Mouse (Mus musculus) heart, adult 8-10 months (tissue): ENCODE results near the gene Gfm1. TPM values are rescaled to one million over a fixed set of nuclear protein-coding genes. Genes with fewer than 3 reads are reported as not detected.

ENCODE experiments used
- DNase-seq: peaks from one replicate; pipeline ENCODE4 v3.0.0; 2022; ENCODE audit warnings: low spot score
- total RNA-seq, 4 experiments: library from RNA; stranded (reverse); gene quantifications; 2 replicates each; pipeline ENCODE4 v1.2.4; 2022

Gene Gfm1
- 100 to 1,000 TPM; 204 to 236 (median 226) TPM for total RNA-seq

DNA sequence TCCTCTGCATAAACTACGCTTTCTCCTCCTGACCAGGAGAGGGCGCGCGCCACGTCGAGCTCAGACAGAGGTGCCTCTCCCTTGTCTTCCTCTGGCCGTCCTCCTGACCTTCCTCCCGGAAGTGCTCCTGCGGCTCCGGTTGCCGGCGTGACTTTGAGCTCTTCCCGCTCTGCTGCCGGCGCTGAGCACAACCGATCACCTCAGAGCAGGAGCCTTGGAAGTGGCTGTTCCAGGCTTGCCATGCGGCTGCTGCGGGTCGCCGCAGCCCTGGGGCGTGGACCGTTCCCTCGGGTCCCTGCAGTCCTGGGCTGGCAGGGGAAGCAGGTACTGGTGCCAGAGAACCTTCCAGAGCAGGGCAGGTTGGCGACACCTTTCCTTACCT is at the start of gene Gfm1:
TSS of gene Gfm1 (plus strand) at position 98 of the 382 bp plus-strand sequence.
- DNase-seq: peak; percentile 89

DNA sequence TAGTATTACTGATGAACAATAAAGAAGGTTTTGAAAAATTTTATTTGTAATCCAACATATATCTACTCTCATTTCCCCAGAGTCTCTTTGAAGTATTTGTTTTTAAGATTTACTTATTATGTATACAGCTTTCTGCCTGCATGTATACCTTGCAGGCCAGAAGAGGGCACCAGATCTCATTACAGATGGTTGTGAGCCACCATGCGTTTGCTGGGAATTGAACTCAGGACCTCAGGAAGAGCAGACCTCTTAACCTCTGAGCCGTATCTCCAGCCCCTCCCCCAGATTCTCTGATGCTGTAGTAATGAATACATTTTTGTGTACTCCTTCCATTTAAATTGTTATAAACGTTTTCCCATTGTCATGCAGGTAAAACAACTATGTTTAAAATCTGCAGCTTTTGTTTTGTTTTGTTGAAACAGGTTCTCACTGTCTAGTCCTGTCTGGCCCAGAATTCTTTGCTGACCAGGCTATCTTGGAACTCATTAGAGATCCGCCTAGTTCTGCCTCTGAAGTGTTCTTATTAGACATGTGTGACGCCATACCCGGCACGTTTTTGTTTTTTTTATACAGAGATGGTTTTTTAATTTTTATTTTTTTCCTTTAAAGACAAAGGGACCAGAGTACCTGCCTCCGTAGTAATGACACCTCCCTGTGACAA is 428 bp upstream of the Gfm1 start:
- no peak for DNase-seq

DNA sequence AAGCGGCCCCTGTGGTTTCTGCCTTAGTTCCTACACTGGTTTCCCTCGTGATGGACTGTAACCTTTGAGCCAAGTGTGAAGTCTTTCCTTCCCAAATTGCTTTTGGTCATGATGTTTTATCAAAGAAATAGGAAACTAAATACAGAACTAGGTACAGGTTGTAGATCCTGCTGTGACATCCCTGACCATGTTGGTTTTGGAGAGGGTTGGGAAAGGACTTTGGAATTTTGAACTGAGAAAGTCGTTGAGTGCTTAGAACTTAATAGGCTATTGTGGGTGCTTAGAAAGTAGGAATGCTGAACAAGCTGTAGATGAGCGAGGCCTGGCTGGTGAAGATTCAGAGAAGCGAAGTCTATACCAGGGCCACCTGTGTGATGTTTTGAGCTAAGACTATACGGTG is 4.1 kb downstream of the Gfm1 start:
- no peak for DNase-seq

DNA sequence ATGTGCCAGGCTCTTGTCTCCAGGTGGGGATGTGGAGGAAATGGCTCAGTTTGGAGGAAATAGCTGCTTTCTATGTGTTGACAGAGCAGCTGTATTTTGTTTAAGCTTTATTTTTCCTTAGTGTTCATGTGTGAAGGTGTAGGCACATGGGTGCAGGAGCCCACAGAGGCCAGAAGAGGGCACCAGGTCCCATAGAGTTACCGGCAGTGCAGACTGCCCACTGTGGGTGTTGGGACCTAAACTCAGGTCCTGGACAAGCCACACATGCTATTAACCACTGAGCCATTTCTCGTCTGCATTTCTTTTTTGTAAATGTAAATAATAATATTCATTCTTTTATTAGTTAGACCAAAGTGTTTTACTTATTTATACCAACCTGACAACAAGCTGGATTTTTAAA is 17.2 kb downstream of the Gfm1 start:
- no peak for DNase-seq

DNA sequence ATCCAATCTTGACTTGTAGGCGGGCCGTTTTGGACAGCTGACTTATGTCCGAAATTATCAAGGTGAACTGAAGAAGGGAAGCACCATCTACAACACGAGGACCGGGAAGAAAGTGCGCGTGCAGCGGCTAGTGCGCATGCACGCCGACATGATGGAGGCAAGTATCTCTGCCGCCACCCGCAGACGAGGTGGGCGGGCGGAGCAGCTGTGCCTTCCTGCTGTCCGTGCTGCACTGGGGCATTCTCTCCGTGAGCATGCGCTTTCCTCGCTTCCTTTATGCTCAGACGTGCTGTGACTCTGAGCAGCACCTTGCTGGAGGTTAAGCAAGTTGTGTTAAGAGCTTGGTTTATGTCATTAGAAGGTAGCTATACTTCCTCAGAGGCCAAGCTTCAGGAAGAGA is 19.8 kb downstream of the Gfm1 start:
- no peak for DNase-seq

DNA sequence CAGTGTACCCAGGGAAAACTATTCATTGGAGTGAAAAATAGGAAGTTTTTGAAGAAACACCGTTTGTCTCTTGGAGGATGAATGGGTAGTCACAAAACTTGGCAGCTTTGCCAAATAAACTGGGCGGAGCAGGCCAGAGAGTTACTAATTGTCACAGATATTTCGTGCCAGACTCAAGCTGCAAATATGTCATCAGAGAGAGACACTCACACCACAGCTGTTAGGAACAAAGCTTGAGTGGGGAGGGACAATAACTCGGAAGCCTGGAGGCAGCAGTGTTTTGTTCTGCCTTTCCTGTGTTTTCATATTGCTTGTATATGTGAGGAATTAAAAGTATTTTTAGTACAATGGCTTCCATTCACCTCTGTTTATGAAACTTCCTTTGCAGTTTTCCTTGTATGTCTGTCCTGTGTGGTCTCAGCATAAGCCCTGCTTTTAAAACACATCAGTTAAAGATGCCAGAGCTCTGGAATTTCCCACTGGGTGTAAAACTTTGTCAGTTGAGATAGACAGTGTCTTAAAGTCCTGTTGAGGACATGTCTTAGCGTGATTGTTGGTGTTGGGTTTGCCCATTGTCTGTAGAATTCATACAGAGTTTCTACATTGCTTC is 20.8 kb downstream of the Gfm1 start:
- DNase-seq: peak; percentile 27

DNA sequence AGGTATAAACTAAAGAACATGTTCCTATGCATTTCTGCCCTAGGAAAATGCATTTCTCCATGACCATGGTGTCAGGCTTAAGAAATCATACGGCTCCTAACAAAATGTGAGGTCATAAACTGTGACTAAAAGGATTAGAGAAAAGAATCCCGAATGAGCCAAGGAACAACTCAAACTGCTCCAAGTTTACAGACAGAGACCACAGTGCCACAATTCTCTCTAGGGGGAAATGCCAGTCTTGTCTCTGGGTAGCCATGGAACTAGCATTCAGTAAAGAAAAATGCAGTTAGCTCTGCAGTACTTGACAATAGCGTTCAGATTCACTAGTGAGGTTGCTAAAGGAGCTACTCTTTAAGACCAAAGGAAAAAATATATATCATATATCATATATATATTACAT is 30.0 kb downstream of the Gfm1 start:
- no peak for DNase-seq

DNA sequence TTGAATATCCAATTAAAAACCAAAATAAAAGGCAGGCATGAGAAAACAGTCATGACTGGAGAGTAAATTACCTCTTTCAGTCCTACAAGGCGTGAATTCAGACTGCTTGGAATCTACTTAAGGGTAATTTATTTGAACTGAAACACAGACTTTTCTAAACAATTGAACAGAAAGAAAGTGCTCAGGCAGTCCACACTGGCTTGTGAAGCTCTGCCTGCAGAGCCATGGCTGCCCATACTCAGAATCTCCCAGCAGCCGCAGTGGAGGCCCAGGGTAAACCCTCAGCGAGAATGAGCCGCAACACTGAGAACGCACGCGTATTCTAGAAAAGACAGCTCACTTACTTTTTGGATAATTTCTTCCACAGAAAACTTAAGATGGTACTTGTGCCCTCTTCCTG is 32.1 kb downstream of the Gfm1 start:
- DNase-seq: no peak

DNA sequence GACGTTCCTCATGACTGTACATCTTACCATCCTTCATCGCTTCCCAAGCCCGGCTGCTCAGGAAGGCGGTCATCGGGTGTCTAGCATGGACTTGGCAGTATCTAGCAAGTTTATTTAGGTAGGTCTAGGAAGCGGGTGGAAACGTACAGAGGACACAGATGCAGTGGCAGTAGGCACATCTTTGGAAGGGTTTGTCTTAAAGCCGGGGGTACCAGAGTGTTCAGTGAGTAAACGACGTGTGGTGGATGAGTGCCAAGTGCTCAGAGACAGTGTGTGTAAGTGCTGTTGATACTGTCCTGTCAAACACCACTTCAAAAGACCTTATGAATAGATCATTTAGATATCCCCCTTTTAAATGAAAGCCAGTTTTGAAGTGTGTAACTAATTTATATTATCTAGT is 32.7 kb downstream of the Gfm1 start:
- DNase-seq: no peak

DNA sequence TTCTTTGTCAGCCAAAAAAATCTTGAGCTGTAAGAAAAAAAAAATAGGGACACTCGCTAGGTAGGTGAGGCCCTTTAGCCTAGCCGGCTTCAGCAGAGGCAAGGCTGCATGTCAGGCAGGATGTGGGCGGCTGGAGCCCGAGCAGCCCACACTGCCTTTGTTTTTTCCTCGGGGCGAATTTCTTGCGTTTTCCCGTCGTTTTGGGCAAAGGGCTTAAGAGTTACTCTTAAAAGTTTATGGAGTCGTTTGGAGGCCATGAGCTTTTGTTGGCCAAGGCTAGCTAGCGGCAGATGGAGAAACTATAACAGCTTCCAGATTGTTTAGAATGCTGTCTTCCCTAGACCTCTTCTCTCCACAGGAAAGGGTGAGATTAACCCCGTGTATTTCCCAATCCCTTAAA is 33.1 kb downstream of the Gfm1 start:
- DNase-seq: no peak

DNA sequence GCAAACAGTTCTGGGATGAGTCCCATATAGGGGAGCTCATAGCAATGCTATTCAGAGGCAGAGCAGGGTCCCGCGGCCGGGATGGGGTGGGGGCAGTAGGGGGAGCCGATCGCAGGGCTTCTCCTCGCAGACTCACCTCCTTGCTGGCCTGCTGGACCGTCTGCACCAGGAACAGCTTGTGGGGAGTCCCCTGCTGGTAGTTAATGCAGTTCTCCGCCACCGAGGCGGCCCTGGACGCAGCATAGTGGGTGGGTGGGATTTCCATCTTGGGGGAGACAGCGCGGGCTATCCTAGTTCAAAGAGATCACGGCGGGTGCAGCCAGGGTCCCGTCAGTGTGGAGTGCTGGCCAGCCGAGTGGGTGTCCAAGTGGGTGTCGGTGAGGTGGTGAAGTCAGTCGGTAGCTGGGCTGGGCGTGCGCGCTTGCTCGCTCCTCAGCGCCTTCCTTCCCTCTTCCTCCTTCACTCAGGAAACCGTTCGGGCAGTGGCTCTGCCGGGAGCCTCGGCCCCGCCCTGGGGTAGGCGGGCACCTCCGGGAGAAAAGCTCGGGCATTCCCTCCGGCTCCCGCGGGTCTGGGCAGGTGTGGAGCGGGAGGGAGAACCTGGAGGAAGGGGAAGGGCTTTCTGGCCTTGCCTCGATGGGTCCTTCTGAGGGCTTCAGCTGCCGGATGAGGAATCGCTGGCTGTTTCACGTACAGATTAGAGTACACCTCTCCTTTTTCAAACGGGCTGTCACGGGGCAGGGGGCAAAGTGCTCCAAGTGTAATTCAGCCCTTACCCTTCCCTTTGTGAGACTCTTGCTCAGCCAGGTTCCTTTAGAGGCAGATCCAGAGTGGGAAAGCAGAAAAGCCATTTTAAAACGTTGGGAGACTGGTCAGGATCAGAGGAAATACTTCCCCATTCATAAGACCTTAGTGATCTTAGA is 33.8 kb downstream of the Gfm1 start, which contains the start of gene Lxn:
TSS of gene Lxn (minus strand) at position 477 of the 923 bp plus-strand sequence.
- DNase-seq: peak; percentile 69

DNA sequence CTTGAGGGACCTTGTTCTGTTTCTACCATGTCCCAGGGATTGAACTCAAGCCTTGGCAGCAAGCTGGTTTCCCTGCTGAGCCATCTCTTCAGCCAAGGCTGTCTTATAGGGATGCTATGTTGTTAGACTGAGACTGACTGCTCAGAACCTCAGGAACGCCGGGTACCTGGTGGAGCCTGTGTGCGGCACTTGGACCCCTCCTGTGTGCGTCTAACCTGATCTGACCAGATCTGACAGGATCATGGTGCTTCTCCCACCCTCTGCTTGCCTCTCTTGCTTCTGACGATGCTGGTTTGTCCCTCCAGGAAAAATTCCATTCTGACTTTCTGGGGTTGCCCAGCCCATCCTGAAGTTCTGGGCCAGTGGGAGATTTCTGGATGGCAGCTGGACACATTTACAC is 36.7 kb downstream of the Gfm1 start:
- DNase-seq: no peak

DNA sequence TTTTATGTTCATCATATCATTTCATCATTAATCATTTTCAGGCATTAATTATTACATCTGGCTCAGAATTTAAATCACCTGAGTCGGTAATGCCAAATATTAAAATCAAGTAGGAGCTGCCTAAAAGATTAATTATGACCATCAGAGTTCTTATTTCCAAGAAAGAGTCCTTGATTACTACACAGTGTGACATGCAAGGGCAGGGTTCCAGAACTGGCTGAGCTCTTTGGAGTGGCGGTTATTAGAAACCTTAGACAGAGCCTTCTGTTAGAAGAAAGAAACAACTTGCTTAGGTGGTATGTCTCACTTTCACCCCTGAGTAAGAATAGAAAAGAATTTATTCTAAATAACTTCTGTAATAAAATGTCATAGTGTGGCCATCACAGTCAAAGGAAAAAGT is 37.4 kb downstream of the Gfm1 start:
- DNase-seq: no peak

DNA sequence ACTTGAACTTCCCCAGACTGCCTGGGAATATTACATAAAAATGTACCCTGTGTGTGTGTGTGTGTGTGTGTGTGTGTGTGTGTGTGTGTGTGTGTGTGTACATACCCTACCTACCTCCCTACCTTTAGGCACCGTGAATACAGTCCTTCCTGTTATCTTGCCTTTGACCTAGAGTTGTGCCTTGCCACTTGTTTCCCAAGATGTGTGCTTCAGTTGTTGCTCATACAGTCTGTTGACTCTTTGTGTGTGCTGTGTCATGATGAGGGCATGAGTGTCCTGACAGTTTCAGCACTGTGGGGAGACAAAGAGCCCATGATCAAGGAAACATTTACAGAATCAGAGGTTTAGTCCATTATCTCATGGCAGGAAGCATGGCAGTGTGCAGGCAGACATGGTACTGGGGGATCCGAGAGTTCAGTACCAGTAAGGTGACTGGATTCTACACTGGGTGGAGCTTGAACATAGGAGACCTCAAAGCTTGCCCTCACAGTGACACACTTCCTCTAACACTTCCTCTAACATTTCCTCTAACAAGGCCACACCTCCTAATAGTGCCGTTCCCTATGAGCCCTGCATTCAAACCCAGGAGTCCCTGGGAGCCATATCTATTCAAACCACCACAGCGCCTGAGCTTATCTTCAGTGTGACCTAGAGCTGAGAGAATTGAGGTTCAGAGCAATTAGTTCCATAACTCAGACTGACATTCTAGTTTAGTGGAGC is 41.7 kb downstream of the Gfm1 start:
- no peak for DNase-seq

DNA sequence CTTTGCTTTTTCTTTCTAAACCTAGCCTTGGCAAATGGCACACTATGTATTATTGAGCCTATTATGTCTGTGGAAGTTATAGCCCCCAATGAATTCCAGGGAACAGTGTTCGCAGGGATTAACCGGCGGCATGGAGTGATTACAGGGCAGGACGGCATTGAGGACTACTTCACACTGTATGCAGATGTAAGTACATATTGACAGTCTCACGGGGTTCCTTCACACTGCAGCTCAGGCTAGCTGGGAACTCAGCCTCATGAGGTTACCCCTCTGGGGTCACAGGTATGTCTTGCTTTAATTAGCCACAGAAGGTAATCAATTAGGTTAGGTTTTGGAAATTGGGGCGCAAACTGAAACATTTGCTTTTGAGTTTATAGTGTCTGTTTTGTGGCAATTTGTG is 43.5 kb downstream of the Gfm1 start:
- DNase-seq: no peak

DNA sequence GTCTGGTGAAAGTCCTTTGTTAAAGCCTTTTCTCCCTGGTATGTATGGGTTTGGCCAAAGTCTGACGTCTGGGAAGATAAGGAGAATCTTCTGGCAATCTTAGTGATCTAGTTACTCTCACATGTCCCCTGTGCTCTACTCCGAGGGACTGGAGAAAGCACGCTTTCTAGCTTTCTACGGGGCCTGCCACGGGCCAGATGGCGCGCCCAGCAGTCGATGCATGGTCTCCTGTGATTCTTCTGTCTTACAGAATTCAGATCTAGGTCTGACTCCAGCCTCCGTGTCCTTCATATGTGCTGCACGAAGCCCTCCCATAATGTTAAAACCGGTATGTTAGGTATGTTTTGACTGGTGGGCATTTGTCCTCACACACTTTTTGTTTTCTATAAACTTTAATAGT is 49.9 kb downstream of the Gfm1 start:
- DNase-seq: no peak

DNA sequence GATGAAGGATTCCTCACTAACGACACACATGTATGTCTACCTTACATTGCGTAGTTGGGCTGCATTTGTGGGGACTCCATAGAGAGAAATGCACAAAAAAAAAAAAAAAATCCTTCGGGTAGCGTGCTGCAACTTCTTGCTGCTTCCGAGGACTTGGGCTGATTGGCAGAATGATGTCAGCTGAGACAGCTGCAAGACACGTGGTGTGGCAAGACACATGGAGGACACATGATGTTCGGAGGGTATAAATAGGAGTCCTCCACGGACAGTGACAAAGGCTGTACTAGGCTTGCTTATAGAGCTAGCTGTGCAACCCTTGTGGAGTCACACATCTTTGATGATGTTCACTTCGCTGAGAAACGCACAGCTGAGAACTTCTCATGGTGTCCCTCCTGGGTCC is 52.5 kb downstream of the Gfm1 start:
- DNase-seq: no peak

DNA sequence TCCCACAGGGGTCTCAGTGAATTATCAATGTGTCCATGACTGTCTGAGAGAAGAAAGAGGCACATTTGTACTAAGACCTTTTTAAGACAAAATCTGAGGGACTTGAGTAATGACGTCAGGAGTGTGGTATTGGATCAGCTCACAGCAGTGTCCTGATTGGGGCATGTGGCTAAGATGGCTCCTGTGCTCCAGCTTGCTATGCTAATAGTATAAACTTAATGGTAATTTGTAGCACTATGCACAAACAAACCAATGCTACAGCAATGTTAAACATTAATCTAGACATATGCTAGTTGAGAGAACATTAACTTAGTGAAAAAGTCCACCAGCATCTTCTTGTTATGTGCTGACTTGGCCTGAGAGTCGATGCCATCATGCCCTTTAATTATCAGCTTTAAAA is 55.3 kb downstream of the Gfm1 start:
- no peak for DNase-seq

DNA sequence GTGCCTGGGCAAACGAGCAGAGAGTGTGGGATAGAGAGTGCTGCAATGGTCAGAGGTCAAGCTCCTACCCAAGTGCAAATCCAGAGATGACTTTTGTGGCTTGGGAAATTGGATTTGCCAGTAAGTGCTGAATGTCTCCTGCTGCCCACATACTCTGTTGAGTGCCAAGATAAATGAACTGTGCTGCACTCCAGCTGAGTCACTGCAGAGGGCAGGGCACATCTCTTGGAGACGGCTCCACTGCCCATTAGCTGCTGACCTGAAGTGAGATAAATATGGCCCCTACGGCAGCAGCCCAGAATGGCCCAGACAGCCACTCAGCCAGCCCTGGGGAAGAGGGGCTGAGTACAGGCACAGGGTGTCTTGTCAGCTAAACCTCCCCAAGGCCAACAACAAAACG is 60.3 kb downstream of the Gfm1 start:
- no peak for DNase-seq

DNA sequence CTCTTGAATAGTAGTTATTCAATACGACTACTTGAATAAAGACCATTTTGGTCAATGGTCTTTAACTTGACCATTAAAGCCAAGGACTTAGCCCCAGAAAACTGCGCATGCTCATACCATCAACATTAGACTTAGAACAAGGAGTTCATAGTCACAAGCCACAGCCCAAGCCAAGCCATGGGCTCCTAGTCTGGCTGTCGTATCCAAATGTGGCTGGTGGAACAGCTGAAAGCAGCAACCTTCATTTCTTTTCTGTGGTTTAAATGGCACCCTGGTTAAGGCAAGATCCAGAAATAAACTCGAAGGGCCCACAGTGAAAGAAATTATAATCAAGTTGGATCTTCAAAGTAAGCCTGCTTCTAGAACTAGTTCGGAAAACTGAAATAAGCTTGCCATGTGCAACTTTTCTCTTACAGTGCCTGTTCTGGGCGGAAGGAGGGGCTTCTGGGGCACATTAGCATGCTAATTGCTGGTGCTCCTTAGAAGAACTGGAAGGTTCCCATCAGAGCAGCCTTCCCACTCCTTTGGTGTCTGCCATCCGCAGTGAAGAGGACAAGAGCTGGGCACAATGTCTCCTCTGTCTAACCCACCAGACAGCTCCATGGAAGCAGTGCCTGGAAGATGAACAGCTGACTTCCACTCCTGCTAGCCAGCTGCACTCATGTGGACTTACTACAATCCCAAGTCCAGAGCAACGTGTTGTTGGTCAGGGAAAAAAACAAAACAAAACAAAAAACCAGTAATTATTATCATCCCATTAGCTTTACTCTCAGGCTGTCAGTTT is 62.4 kb downstream of the Gfm1 start:
- DNase-seq: no peak

DNA sequence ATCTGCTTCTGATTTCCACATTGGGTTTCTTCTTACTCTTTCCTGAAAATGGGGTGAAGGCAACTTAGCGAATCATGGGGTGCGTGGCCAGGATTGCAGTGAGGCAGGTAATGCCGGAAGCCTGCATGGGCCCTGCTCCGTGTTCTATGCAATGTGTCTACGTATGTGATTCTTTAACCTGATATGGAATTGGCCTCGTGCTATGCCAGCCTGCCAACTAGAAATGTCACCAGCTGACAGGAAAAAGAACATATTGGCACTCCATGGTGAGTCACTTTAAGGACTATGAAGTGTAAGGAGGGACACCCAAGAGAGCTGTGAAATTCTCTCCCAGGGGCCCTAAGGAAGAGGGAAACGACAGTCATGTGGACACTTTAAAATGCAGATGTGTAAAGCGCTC is 63.2 kb downstream of the Gfm1 start:
- DNase-seq: no peak
